Comparison of ENCODE assay signal across 8 mouse cellular contexts in genomic region chr4:149097956-149098355, GRCm38 (mm10). TPM values are rescaled to one million over a fixed set of nuclear protein-coding genes. Genes with fewer than 3 reads are reported as not detected.
DNase-seq lines count a peak whose midpoint lies in the region; ATAC-seq lines count a peak whose summit lies in the region.
"Had no signal": no experiment of that assay in that cellular context is flagged by ENCODE, and none has a peak within 500 bp of the region (broad histone marks: within the 10 kb centered on the region; RNA-seq: fewer than 3 reads in every experiment).

No protein-coding gene starts in this region.

- 0 out of 2 replicates have a peak overlapping the region, but pooled peaks have one; percentile 6 for H3K27ac ChIP-seq in kidney, embryonic 15.5 days
- no peak overlapping the region for H3K27ac ChIP-seq in forebrain, embryonic 15.5 days (replicated peaks)
- H3K27ac ChIP-seq in midbrain, embryonic 14.5 days (replicated peaks; ENCODE audit: low read depth, low read length): no peak overlapping the region

- H3K4me1 ChIP-seq in kidney, embryonic 15.5 days: peaks cover 22% of the 10 kb centered on the region
- peaks cover 18% of the 10 kb centered on the region for H3K4me1 ChIP-seq in forebrain, embryonic 15.5 days
- H3K4me1 ChIP-seq in midbrain, embryonic 14.5 days (ENCODE audit: control insufficient read depth, insufficient read depth, low read length): peaks cover 9% of the 10 kb centered on the region

- WGBS in kidney, embryonic 15.5 days: 75% methylated on average over 3 of the region's 3 CpGs
- WGBS in forebrain, embryonic 15.5 days: 83% methylated on average over 3 of the region's 3 CpGs
- 86% methylated on average over 3 of the region's 3 CpGs for WGBS in midbrain, embryonic 14.5 days

- peaks cover 14% of the 10 kb centered on the region; the same call in 1 of the 2 replicates for H3K36me3 ChIP-seq in kidney, embryonic 15.5 days
- H3K36me3 ChIP-seq in forebrain, embryonic 15.5 days: peaks cover 9% of the 10 kb centered on the region; the same call in 1 of the 2 replicates
- peaks cover 5% of the 10 kb centered on the region; the same call in 1 of the 2 replicates for H3K36me3 ChIP-seq in midbrain, embryonic 14.5 days (ENCODE audit: control insufficient read depth, insufficient read depth, low read length)

- no peak for DNase-seq in kidney, adult 8-10 months
- DNase-seq in adipocyte (ENCODE audit: low spot score): peak; percentile 84
- no peak for DNase-seq in midbrain, embryonic 14.5 days
- DNase-seq in embryo, embryonic 9.5 days (ENCODE audit: extremely low spot score): no peak
- no peak for DNase-seq in cerebellum, adult 11-12 months
- DNase-seq: lung, adult 18-20 months had no signal

- ATAC-seq in kidney, embryonic 15.5 days (replicated peaks; ENCODE audit: low FRiP score): no peak
- ATAC-seq in forebrain, embryonic 15.5 days (replicated peaks): no peak
- ATAC-seq in midbrain, embryonic 14.5 days (ENCODE audit: low FRiP score, low TSS enrichment): no peak

- H3K9me3 ChIP-seq in kidney, embryonic 15.5 days (replicated peaks): no peaks in the 10 kb centered on the region
- no peaks in the 10 kb centered on the region for H3K9me3 ChIP-seq in forebrain, embryonic 15.5 days
- no peaks in the 10 kb centered on the region for H3K9me3 ChIP-seq in midbrain, embryonic 14.5 days (ENCODE audit: control insufficient read depth, low read length)

- H3K9ac ChIP-seq in kidney, embryonic 15.5 days: peak overlapping the region; percentile 90; the same call in 1 of the 2 replicates
- no peak overlapping the region for H3K9ac ChIP-seq in forebrain, embryonic 15.5 days (replicated peaks)
- H3K9ac ChIP-seq in midbrain, embryonic 14.5 days (replicated peaks; ENCODE audit: low read length): no peak overlapping the region

- H3K4me3 ChIP-seq in kidney, embryonic 15.5 days (replicated peaks): peak overlapping the region; percentile 100
- 0 out of 2 replicates have a peak overlapping the region, but pooled peaks have one; percentile 68 for H3K4me3 ChIP-seq in forebrain, embryonic 15.5 days
- peak overlapping the region; percentile 97; the same call in 1 of the 2 replicates for H3K4me3 ChIP-seq in midbrain, embryonic 14.5 days (replicated peaks; ENCODE audit: low read depth, low read length)

- peak overlapping the region; percentile 92 for H3K4me2 ChIP-seq in kidney, embryonic 15.5 days
- 0 out of 2 replicates have a peak overlapping the region, but pooled peaks have one; percentile 91 for H3K4me2 ChIP-seq in forebrain, embryonic 15.5 days (replicated peaks)
- H3K4me2 ChIP-seq in midbrain, embryonic 14.5 days (ENCODE audit: low read length): peak overlapping the region; percentile 91

- H3K27me3 ChIP-seq in kidney, embryonic 15.5 days: no peaks in the 10 kb centered on the region
- H3K27me3 ChIP-seq in forebrain, embryonic 15.5 days: no peaks in the 10 kb centered on the region
- no peaks in the 10 kb centered on the region for H3K27me3 ChIP-seq in midbrain, embryonic 14.5 days (ENCODE audit: control insufficient read depth, insufficient read depth, low read length)

RNA-seq across cellular contexts. Expression of gene Pex14, which starts 1.7 kb away (rescaled TPM):
- polyA plus RNA-seq in kidney, embryonic 15.5 days (2015; fragmentation: Nextera tagmentation; extraction: Ambion mirVana): 52.3 and 61.1 TPM in 2 replicates
- polyA plus RNA-seq in forebrain, embryonic 15.5 days (2015; fragmentation: Nextera tagmentation; extraction: Ambion mirVana): 53.4 and 54.2 TPM in 2 replicates
- 46.0 and 47.3 TPM in 2 replicates for polyA plus RNA-seq in midbrain, embryonic 14.5 days (2014; fragmentation: Nextera tagmentation; extraction: Ambion mirVana)

RNA-seq across cellular contexts. Expression of gene Dffa, which starts 6.0 kb away (rescaled TPM):
- polyA plus RNA-seq in kidney, embryonic 15.5 days (2015; fragmentation: Nextera tagmentation; extraction: Ambion mirVana): 33.2 and 36.2 TPM in 2 replicates
- polyA plus RNA-seq in forebrain, embryonic 15.5 days (2015; fragmentation: Nextera tagmentation; extraction: Ambion mirVana): 24.2 and 25.0 TPM in 2 replicates
- polyA plus RNA-seq in midbrain, embryonic 14.5 days (2014; fragmentation: Nextera tagmentation; extraction: Ambion mirVana): 16.2 and 17.7 TPM in 2 replicates

RNA-seq across cellular contexts. Expression of gene Cort, which starts 28.6 kb away (rescaled TPM):
- polyA plus RNA-seq in kidney, embryonic 15.5 days (2015; fragmentation: Nextera tagmentation; extraction: Ambion mirVana): 0.32 TPM in 1 of 2 replicates, not detected in the other
- polyA plus RNA-seq in forebrain, embryonic 15.5 days (2015; fragmentation: Nextera tagmentation; extraction: Ambion mirVana): 1.2 and 1.3 TPM in 2 replicates
- 0.93 TPM in 1 of 2 replicates, not detected in the other for polyA plus RNA-seq in midbrain, embryonic 14.5 days (2014; fragmentation: Nextera tagmentation; extraction: Ambion mirVana)

RNA-seq across cellular contexts. Expression of gene Cenps, which starts 39.5 kb away (rescaled TPM):
- polyA plus RNA-seq in kidney, embryonic 15.5 days (2015; fragmentation: Nextera tagmentation; extraction: Ambion mirVana): 36.0 and 40.6 TPM in 2 replicates
- 21.9 and 26.8 TPM in 2 replicates for polyA plus RNA-seq in forebrain, embryonic 15.5 days (2015; fragmentation: Nextera tagmentation; extraction: Ambion mirVana)
- polyA plus RNA-seq in midbrain, embryonic 14.5 days (2014; fragmentation: Nextera tagmentation; extraction: Ambion mirVana): 16.9 and 20.2 TPM in 2 replicates
